Mouse (Mus musculus) forebrain, postnatal 0 days (tissue): Measurements from ENCODE around the gene Grk4. TPM values are rescaled to one million over a fixed set of nuclear protein-coding genes. Genes with fewer than 3 reads are reported as not detected.

Source experiments
- ATAC-seq: fragments of 200-750 bp; cut with Nextera tagmentation; 2 replicates; pipeline ENCODE4 v1.8.0; 2017; ENCODE audit warnings: mild to moderate bottlenecking, moderate library complexity
- DNase-seq: peaks from one replicate; pipeline ENCODE4 v3.0.0-alpha.2; 2015
- H3K27ac ChIP-seq: fragments of 300-500 bp; sonication (generic); 2 replicates; pipeline ENCODE4 v1.5.1; 2014; ENCODE audit warnings: low read depth, mild to moderate bottlenecking, antibody characterized with exemption, low read length, moderate library complexity, mixed read lengths
- H3K27me3 ChIP-seq: fragments of 300-500 bp; sonication (generic); 2 replicates; pipeline ENCODE4 v1.6.1; 2014; ENCODE audit warnings: mild to moderate bottlenecking, low read length, mixed read lengths; ENCODE audit not compliant: insufficient read depth
- H3K36me3 ChIP-seq: fragments of 300-500 bp; sonication (generic); 2 replicates; pipeline ENCODE4 v1.6.1; 2014; ENCODE audit warnings: mild to moderate bottlenecking, moderate library complexity; ENCODE audit not compliant: insufficient read depth
- H3K4me1 ChIP-seq: fragments of 300-500 bp; sonication (generic); 2 replicates; pipeline ENCODE4 v1.6.1; 2014; ENCODE audit warnings: antibody characterized with exemption; ENCODE audit not compliant: insufficient read depth
- H3K4me2 ChIP-seq: fragments of 300-500 bp; sonication (generic); 2 replicates; pipeline ENCODE4 v1.6.1; 2014; ENCODE audit warnings: low read depth, mild to moderate bottlenecking, moderate library complexity
- H3K4me3 ChIP-seq: fragments of 300-500 bp; sonication (generic); 2 replicates; pipeline ENCODE4 v1.5.1; 2014; ENCODE audit warnings: low read depth, low read length, mixed read lengths
- H3K9ac ChIP-seq: fragments of 300-500 bp; sonication (generic); 2 replicates; pipeline ENCODE4 v1.6.1; 2014; ENCODE audit warnings: mild to moderate bottlenecking
- H3K9me3 ChIP-seq: fragments of 300-500 bp; sonication (generic); 2 replicates; pipeline ENCODE4 v1.6.1; 2016; ENCODE audit warnings: low read length
- CTCF ChIP-seq: sonication (generic); IDR thresholded peaks from 2 replicates; pipeline ENCODE4 v1.5.1; 2016; ENCODE audit warnings: antibody characterized with exemption, control low read depth, low read depth
- WGBS: fragments of 180-500 bp; shearing (Covaris S2); extraction: QIAGEN DNeasy Blood & Tissue Kit; methylation state at CpG from one replicate; pipeline ENCODE4 v1.1.7; 2014; 5-methylcytosine and 5-hydroxymethylcytosine counted together
- polyA plus RNA-seq: library from polyadenylated mRNA; unstranded; fragments of >200 nt; fragmentation: Nextera tagmentation; extraction: Ambion mirVana; gene quantifications from 2 replicates; pipeline ENCODE4 v1.2.1, GENCODE M21; 2015
- total RNA-seq: library from RNA; depleted of rRNA; stranded (reverse); fragments of >200 nt; gene quantifications from 2 replicates; pipeline ENCODE4 v1.2.3, GENCODE M21; 2014

Grk4 gene
- total and polyA plus RNA-seq, 2 experiments from 2014 or later, result 3.5 to 3.6 TPM

DNA sequence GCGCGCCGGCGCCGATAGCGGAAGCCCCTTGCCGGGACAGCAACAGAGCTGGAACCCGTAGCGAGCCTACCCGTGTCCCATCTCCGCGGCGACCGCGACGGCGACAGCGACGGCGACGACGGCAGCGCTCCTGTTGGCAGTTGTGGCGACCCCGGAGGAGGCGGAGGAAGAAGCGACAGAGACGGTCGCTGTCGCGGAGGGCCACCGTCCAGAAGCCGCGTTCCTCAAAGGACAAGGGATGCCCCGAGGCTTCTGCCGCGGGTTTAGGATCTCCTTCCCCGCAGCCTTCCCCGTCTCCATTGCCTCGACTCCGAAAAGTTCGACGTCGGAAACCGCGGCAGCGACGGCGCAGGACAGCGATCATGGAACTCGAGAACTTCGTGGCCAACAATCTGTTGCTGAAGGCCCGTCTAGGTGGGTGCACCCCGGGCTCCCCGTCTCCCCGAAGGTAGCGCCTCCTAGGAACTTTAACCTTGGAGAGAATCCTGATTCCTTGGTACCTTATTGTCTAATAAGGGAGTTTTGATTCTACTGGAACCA lies 482 bp downstream of the Grk4 start:
- Histone ChIP-seq H3K9ac (peak overlapping the region; percentile 51; the same call in 1 of the 2 replicates), H3K27me3 (no peaks in the 10 kb centered on the region), H3K36me3 (peaks cover 13% of the 10 kb centered on the region), H3K27ac (peak overlapping the region; percentile 76), H3K9me3 (no peaks in the 10 kb centered on the region), H3K4me3 (peak overlapping the region; percentile 65), H3K4me1 (peaks cover 6% of the 10 kb centered on the region), H3K4me2 (peak overlapping the region; percentile 47)
- ATAC-seq (no peak), DNase-seq (no peak)
- no peak for TF ChIP-seq CTCF
- under 1% methylated on average over 57 of the region's 57 CpGs for WGBS

DNA sequence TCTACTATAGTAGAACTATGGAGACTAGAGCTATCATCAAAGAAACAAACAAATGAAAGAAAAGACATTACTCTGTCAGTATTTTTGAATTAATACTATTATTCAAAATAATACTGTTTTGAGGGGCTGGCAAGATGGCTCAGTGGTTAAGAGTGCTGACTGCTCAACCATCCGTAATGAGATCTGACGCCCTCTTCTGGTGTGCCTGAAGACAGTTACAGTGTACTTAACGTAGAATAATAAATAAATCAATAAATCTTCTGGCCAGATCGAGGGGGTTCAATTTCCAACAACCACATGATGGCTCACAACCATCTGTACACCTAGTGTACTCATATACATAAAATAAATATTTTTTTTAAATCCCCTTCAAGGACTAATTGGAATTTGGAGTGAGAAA lies 1.7 kb downstream of the Grk4 start:
- H3K4me3 ChIP-seq, result no peak overlapping the region
- H3K4me1 ChIP-seq, result peaks cover 6% of the 10 kb centered on the region
- ATAC-seq (no peak), DNase-seq (no peak)
- no peaks in the 10 kb centered on the region for H3K27me3 ChIP-seq
- H3K36me3 ChIP-seq, result 0 out of 2 replicates have a peak, but pooled peaks cover 4% of the 10 kb centered on the region
- 86% methylated on average over 4 of the region's 4 CpGs for WGBS
- no peak overlapping the region for H3K27ac ChIP-seq
- no peak overlapping the region for H3K4me2 ChIP-seq
- no peak overlapping the region for H3K9ac ChIP-seq
- no peak for TF ChIP-seq CTCF
- H3K9me3 ChIP-seq, result no peaks in the 10 kb centered on the region

DNA sequence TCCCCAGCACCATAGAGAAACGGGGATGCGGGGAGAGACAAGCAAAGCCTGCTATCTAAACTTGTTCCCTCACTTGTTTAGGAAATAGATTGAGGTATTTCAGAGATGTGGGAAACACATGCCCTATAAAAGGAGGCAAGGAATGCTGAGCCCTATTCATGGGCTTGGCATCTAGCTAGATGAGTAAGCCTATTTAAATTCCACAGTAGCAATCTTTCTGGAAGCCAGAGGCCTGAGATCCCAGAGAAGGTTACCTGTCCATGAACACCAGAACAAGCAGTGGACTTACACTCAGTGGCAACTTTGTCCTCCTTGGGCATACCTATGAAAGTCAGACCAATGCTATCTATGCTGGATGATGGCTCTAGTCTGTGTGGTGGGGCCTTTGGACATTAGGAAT lies 3.1 kb downstream of the Grk4 start:
- Histone ChIP-seq H3K4me3 (no peak overlapping the region), H3K4me2 (no peak overlapping the region), H3K9ac (no peak overlapping the region), H3K27me3 (no peaks in the 10 kb centered on the region), H3K36me3 (no peaks in the 10 kb centered on the region), H3K9me3 (no peaks in the 10 kb centered on the region), H3K27ac (no peak overlapping the region), H3K4me1 (peaks cover 6% of the 10 kb centered on the region)
- WGBS, result 94% methylated on average over 2 of the region's 2 CpGs
- DNase-seq (no peak), ATAC-seq (no peak)
- TF ChIP-seq CTCF, result no peak

DNA sequence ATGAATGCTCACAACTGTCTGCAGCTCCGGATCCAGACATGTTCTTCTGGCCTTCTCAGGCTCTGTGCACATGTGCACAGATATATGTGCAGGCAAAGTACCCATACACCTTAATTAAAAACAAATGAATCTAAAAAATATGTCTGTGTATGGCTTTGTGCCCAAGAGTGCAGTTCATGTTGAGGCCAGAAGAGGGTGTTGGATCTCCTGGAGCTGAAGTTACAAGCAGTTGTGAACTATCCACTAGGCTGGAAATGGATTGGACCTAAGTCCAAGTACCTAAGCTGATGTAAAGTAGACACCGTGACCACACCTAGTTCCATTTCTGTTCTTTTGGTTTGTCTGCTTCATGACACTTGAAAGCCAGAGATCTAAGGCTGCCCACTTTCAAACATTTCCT lies 9.3 kb downstream of the Grk4 start:
- Histone ChIP-seq H3K9me3 (no peaks in the 10 kb centered on the region), H3K4me1 (no peaks in the 10 kb centered on the region), H3K27me3 (no peaks in the 10 kb centered on the region), H3K27ac (no peak overlapping the region), H3K36me3 (no peaks in the 10 kb centered on the region; the same call in 1 of the 2 replicates), H3K4me3 (no peak overlapping the region), H3K4me2 (no peak overlapping the region), H3K9ac (no peak overlapping the region)
- peak; percentile 44 for TF ChIP-seq CTCF
- ATAC-seq, result no peak
- no peak for DNase-seq
- WGBS, result 82% methylated on average over 2 of the region's 2 CpGs

DNA sequence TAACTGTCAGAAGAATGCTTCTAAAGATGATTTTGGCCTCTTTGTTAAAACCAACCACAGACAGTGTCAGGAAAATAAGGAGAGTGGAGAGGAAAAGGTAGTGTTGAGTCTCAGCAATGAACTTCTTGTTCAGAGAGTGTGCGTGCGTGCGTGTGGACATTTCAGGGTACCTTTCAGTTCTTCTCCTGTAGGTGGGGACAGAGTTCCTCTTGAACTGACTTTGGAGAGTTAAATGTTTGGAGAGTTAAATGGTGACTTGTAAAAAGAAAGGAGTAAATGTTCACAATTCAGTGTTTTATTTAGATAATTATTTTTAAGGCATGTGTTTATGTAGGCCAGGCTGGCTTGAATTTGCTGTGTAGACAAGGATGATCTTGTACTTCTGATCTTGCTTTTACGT lies 10.1 kb downstream of the Grk4 start:
- no peaks in the 10 kb centered on the region for H3K4me1 ChIP-seq
- no peak overlapping the region for H3K4me2 ChIP-seq
- no peak overlapping the region for H3K9ac ChIP-seq
- H3K9me3 ChIP-seq, result no peaks in the 10 kb centered on the region
- TF ChIP-seq CTCF, result peak; percentile 54
- ATAC-seq (no peak), DNase-seq (no peak)
- H3K36me3 ChIP-seq, result no peaks in the 10 kb centered on the region; the same call in 1 of the 2 replicates
- WGBS, result 81% methylated on average over 4 of the region's 4 CpGs
- no peak overlapping the region for H3K27ac ChIP-seq
- no peaks in the 10 kb centered on the region for H3K27me3 ChIP-seq
- H3K4me3 ChIP-seq, result no peak overlapping the region

DNA sequence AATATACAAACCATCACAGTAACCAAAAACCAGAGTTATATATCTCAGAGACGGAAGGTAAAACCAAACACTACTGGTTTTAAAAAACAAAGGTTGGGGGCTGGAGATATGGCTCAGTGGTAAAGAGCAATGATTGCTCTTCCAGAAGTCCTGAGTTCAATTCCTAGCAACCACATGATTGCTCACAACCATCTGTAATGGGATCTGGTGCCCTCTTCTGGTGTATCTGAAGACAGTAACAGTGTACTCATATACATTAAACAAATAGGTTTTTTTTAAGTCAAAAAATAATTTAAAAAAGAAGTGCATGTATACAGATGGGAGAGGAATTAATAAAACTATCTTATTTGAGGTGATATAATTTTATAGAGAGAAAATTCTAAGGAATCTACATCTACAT lies 29.7 kb downstream of the Grk4 start:
- H3K9me3 ChIP-seq, result no peaks in the 10 kb centered on the region
- no peaks in the 10 kb centered on the region for H3K4me1 ChIP-seq
- TF ChIP-seq CTCF, result no peak
- H3K27me3 ChIP-seq, result no peaks in the 10 kb centered on the region
- no peak for DNase-seq
- WGBS, result 98% methylated on average over 1 of the region's 1 CpGs
- H3K4me3 ChIP-seq, result no peak overlapping the region
- no peak overlapping the region for H3K9ac ChIP-seq
- ATAC-seq, result no peak
- H3K36me3 ChIP-seq, result no peaks in the 10 kb centered on the region
- no peak overlapping the region for H3K27ac ChIP-seq
- no peak overlapping the region for H3K4me2 ChIP-seq

DNA sequence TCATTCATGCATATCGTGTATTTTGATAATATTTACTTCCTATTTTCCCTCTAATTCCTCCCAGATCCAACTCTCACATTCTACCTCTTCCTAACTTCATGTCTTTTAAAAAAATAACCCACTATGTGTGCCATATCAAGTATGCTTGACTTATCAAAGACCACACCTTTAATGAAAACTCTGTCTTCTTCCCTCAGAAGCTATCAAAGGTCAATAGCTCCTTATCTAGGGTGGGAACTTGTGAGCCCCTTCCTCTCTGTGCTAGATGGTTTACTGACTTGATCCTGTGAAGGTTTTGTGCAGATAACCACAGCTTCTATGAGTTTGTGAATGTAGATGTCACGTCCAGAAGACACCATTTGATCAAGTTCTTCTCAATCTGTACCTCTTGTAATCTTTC lies 32.6 kb downstream of the Grk4 start:
- no peaks in the 10 kb centered on the region for H3K9me3 ChIP-seq
- no peak for TF ChIP-seq CTCF
- H3K27me3 ChIP-seq, result no peaks in the 10 kb centered on the region
- H3K9ac ChIP-seq, result no peak overlapping the region
- DNase-seq, result no peak
- H3K4me1 ChIP-seq, result no peaks in the 10 kb centered on the region
- ATAC-seq, result no peak
- H3K4me3 ChIP-seq, result no peak overlapping the region
- H3K27ac ChIP-seq, result no peak overlapping the region
- H3K36me3 ChIP-seq, result no peaks in the 10 kb centered on the region
- 71% methylated on average over 2 of the region's 2 CpGs for WGBS
- H3K4me2 ChIP-seq, result no peak overlapping the region
